In genomic region chr9:59469446-59469845, GRCm38 (mm10) we compare ENCODE assay signal across 24 mouse cellular contexts.
"Had no signal": no experiment of that assay in that cellular context is flagged by ENCODE, and none has a peak within 500 bp of the region (broad histone marks: within the 10 kb centered on the region; RNA-seq: fewer than 3 reads in every experiment).

No protein-coding gene starts in this region.

- H3K4me2 ChIP-seq: heart, embryonic 11.5 days; heart, embryonic 13.5 days; heart, embryonic 15.5 days; hindbrain, embryonic 13.5 days; hindbrain, embryonic 15.5 days; kidney, embryonic 15.5 days; limb, embryonic 12.5 days; liver, embryonic 11.5 days; liver, embryonic 13.5 days had no signal

- H3K36me3 ChIP-seq: heart, embryonic 15.5 days; hindbrain, embryonic 15.5 days had no signal

- DNase-seq: gastrocnemius, postnatal 14 days; gastrocnemius, postnatal 36 days; heart, adult 11 months; heart, adult 2 months; heart, postnatal 14 days; heart, postnatal 36 days; kidney, adult 11 months; kidney, adult 2 months; kidney, adult 9 months; kidney, postnatal 25 days; kidney, postnatal 4 days; liver; liver, embryonic 13.5 days had no signal

- H3K4me3 ChIP-seq: heart, adult 2 months; heart, embryonic 13.5 days; heart, embryonic 15.5 days; hindbrain, embryonic 13.5 days; hindbrain, embryonic 15.5 days; kidney, embryonic 15.5 days; layer of hippocampus, adult 2 months; left cerebral cortex, adult 2 months; limb, embryonic 10.5 days; limb, embryonic 12.5 days; liver, embryonic 13.5 days had no signal

- H3K27me3 ChIP-seq: heart, embryonic 13.5 days; heart, embryonic 15.5 days; hindbrain, embryonic 13.5 days; hindbrain, embryonic 15.5 days; kidney, embryonic 15.5 days; limb, embryonic 12.5 days; liver, embryonic 13.5 days had no signal
